Mouse (Mus musculus) forebrain, embryonic 11.5 days (tissue): ENCODE data around the gene Mtnr1b. TPM values are rescaled to one million over a fixed set of nuclear protein-coding genes. Genes with fewer than 3 reads are reported as not detected.

ENCODE experiments used
- ATAC-seq: fragments of 200-750 bp; cut with Nextera tagmentation; replicated peaks from 2 replicates; pipeline ENCODE4 v1.8.0; 2017; ENCODE audit warnings: moderate TSS enrichment; ENCODE audit not compliant: low FRiP score
- DNase-seq: peaks from one replicate; pipeline ENCODE4 v3.0.0-alpha.2; 2017; ENCODE audit warnings: low spot score
- H3K27ac ChIP-seq: fragments of 300-500 bp; sonication (generic); 2 replicates; pipeline ENCODE4 v1.5.1; 2014; ENCODE audit warnings: low read depth, low read length
- H3K27me3 ChIP-seq: fragments of 300-500 bp; sonication (generic); 2 replicates; pipeline ENCODE4 v1.6.1; 2014; ENCODE audit warnings: mild to moderate bottlenecking, low read length, mixed read lengths; ENCODE audit not compliant: control insufficient read depth, insufficient read depth
- H3K36me3 ChIP-seq: fragments of 300-500 bp; sonication (generic); 2 replicates; pipeline ENCODE4 v1.6.1; 2014; ENCODE audit warnings: mild to moderate bottlenecking, low read length, moderate library complexity, mixed read lengths; ENCODE audit not compliant: control insufficient read depth, insufficient read depth
- H3K4me1 ChIP-seq: fragments of 300-500 bp; sonication (generic); replicated peaks from 2 replicates; pipeline ENCODE4 v1.6.1; 2014; ENCODE audit warnings: low read length, mixed read lengths; ENCODE audit not compliant: control insufficient read depth, insufficient read depth
- H3K4me2 ChIP-seq: fragments of 300-500 bp; sonication (generic); 2 replicates; pipeline ENCODE4 v1.6.1; 2014; ENCODE audit warnings: low read depth, mild to moderate bottlenecking, low read length, moderate library complexity, mixed read lengths; ENCODE audit not compliant: severe bottlenecking
- H3K4me3 ChIP-seq: fragments of 300-500 bp; sonication (generic); 2 replicates; pipeline ENCODE4 v1.5.1; 2014; ENCODE audit warnings: low read depth, low read length
- H3K9ac ChIP-seq: fragments of 300-500 bp; sonication (generic); 2 replicates; pipeline ENCODE4 v1.6.1; 2014; ENCODE audit warnings: low read length
- H3K9me3 ChIP-seq: fragments of 300-500 bp; sonication (generic); 2 replicates; pipeline ENCODE4 v1.6.1; 2016; ENCODE audit warnings: low read length, mixed read lengths; ENCODE audit not compliant: control insufficient read depth
- WGBS: fragments of 180-500 bp; shearing (Covaris S2); extraction: QIAGEN DNeasy Blood & Tissue Kit; methylation state at CpG from one replicate; pipeline ENCODE4 v1.1.7; 2014; 5-methylcytosine and 5-hydroxymethylcytosine counted together
- polyA plus RNA-seq: library from polyadenylated mRNA; unstranded; fragments of >200 nt; fragmentation: Nextera tagmentation; extraction: Ambion mirVana; gene quantifications from 2 replicates; pipeline ENCODE4 v1.2.1, GENCODE M21; 2014

The Mtnr1b gene
- not detected in 2 replicates for polyA plus RNA-seq

DNA sequence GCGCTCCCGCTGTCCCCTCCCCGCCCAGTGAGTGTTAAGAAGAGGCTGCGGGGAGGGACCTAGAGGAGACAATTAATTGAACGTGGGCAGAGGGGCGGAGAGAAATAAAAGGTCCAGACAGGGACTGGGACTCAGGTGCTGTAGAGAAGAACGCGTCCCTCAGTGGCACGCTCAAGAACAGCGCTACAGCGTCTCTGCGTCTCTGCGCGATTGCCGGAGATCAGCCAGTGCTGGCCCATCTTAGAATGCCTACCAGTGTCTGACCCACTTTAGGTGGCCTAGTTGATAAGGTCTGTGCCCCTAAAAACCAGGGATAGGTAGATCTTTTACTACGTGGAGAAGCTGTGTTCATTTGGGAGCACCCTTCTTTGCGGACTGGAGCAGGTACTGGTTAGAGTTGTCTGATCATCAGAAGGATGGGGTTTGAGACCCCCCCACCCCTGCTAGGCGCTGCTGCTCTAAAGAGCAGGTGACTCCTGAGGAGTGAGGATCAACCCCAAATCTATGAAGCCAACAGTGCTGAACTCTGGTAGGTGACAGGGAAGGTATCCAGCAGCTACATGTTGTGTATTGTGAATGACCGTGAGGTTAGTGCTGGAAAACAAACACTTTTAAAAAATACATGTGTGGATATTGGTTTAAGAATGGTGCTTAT, at the start of gene Mtnr1b:
TSS of gene Mtnr1b (minus strand) at position 51 of the 655 bp plus-strand sequence.
- Histone ChIP-seq H3K27ac (no peak within 1 kb of the TSS), H3K36me3 (no peaks in the 10 kb centered on the region), H3K9ac (no peak within 1 kb of the TSS), H3K4me3 (no peak within 1 kb of the TSS), H3K4me2 (no peak within 1 kb of the TSS), H3K9me3 (no peaks in the 10 kb centered on the region), H3K27me3 (peaks cover 4% of the 10 kb centered on the region), H3K4me1 (no peaks in the 10 kb centered on the region)
- DNase-seq (no peak), ATAC-seq (no peak)
- 56% methylated on average over 19 of the region's 19 CpGs for WGBS

- Histone ChIP-seq H3K36me3 (no peaks in the 10 kb centered on the region), H3K4me2 (no peak overlapping the region), H3K9ac (no peak overlapping the region), H3K9me3 (no peaks in the 10 kb centered on the region), H3K4me1 (no peaks in the 10 kb centered on the region), H3K27ac (no peak overlapping the region), H3K27me3 (no peaks in the 10 kb centered on the region), H3K4me3 (no peak overlapping the region)
- 88% methylated on average over 4 of the region's 4 CpGs for WGBS
- DNase-seq (no peak), ATAC-seq (no peak)
Observed at GRCm38 (mm10) chr9:15920271-15920670, 45.9 kb upstream of the Mtnr1b start.

DNA sequence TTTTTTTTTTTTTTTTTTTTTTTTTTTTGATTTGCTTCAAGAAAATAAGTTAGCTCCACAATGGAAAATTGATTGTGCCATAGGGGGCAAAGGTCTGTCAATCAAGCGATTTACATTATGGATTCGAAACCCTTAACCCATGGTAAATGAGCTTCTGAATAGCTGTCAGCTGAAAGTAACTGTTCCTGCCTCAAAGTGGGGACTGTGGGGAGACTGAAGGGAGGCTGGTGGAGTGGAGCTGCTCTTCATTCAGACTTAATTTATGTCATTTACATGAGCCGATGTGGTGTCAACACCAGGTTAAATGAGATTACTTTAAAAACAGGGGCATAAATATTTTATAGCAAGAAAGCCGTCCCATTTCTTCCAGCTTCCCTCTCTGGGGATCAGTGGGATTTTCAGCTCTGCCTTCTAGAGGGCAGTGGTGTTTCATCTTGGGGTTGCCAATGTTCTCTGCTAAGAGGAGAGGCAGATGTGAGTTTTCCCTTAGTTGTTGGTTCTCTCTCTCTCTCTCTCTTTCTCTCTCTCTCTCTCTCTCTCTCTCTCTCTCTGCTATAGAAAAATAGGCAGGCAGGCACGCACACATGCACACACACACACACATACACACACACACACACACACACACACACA, 45.1 kb upstream of the Mtnr1b start:
- 80% methylated on average over 5 of the region's 5 CpGs for WGBS

GRCm38 (mm10) chr9:15916600-15916999, 42.2 kb upstream of the Mtnr1b start:
- H3K9me3 ChIP-seq = no peaks in the 10 kb centered on the region
- H3K4me3 ChIP-seq = no peak overlapping the region
- no peak overlapping the region for H3K4me2 ChIP-seq
- no peaks in the 10 kb centered on the region; the same call in 1 of the 2 replicates for H3K36me3 ChIP-seq
- no peak for ATAC-seq
- H3K9ac ChIP-seq = no peak overlapping the region
- H3K4me1 ChIP-seq = no peaks in the 10 kb centered on the region
- no peak for DNase-seq
- H3K27ac ChIP-seq = no peak overlapping the region
- H3K27me3 ChIP-seq = no peaks in the 10 kb centered on the region

More for the DNA sequence above, 45.1 kb upstream of the Mtnr1b start:
- H3K9ac ChIP-seq = no peak overlapping the region
- no peak overlapping the region for H3K4me3 ChIP-seq
- ATAC-seq (no peak; the same call in 1 of the 2 replicates), DNase-seq (no peak)
- no peaks in the 10 kb centered on the region; the same call in 1 of the 2 replicates for H3K36me3 ChIP-seq
- H3K27me3 ChIP-seq = no peaks in the 10 kb centered on the region
- no peaks in the 10 kb centered on the region for H3K4me1 ChIP-seq
- H3K9me3 ChIP-seq = no peaks in the 10 kb centered on the region
- no peak overlapping the region for H3K4me2 ChIP-seq
- H3K27ac ChIP-seq = no peak overlapping the region

DNA sequence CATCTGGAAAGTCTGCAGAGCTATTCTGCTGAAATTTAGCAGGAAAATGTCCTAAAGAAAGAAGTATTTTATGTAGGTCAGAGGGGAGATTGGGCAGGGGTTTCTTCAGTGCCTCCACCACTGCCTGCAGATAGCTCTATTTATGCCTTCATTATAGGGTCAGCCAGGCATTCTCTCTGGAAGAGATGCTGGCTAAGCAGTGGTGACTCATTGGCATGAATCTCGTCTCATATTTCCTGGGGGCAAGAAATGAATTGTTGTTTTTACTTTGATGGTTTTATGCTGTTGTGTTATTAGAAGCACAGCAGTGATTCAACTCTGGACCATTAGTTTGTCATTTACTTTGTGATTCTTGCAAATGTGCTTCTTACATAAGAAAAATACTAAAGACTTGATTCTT, 38.4 kb upstream of the Mtnr1b start:
- WGBS = 52% methylated on average over 1 of the region's 1 CpGs
- DNase-seq = no peak
- Histone ChIP-seq H3K27ac (no peak overlapping the region), H3K36me3 (no peaks in the 10 kb centered on the region; the same call in 1 of the 2 replicates), H3K9ac (no peak overlapping the region), H3K4me3 (no peak overlapping the region), H3K4me2 (no peak overlapping the region), H3K9me3 (no peaks in the 10 kb centered on the region), H3K4me1 (no peaks in the 10 kb centered on the region), H3K27me3 (no peaks in the 10 kb centered on the region)
- no peak for ATAC-seq

DNA sequence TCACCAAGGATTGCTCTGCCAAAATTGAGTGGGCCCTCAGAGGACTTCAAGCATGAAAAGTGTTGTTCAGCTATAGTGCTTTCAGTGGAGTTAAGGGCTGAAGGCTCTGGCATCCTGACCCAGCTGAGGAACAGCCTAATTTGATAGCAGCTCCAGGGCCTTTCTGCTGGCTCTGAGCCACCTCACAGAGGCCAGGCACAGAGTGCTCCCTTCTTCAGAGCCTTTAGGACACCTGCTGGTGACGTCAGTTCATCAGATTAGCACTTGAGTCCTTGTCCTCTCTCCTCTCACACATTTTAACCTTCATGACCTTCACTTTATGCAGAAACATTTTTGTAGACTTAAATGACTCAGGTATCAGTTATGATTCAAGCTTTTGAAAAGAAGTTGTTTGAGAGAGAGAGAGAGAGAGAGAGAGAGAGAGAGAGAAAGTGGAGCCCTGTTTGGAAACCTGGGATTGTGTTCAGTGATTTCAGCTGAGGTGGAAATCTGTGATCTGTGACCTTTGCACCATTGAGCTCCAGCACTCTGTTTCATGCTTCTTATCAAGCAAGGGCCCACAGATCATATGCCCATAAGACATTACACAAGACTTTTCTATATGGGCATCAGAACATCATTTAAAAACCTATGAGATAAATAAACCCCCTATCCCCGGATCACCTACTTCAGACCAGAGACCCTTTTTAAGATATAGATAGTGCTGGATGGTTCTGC, 35.2 kb upstream of the Mtnr1b start:
- no peaks in the 10 kb centered on the region for H3K36me3 ChIP-seq
- no peak overlapping the region for H3K9ac ChIP-seq
- ATAC-seq = no peak

GRCm38 (mm10) chr9:15903948-15904750, 29.8 kb upstream of the Mtnr1b start:
- H3K27ac ChIP-seq = no peak overlapping the region
- no peaks in the 10 kb centered on the region for H3K36me3 ChIP-seq
- H3K4me3 ChIP-seq = no peak overlapping the region
- no peak overlapping the region for H3K4me2 ChIP-seq
- WGBS = 55% methylated on average over 9 of the region's 9 CpGs
- no peaks in the 10 kb centered on the region for H3K27me3 ChIP-seq
- no peak for DNase-seq
- H3K9me3 ChIP-seq = no peaks in the 10 kb centered on the region
- no peak overlapping the region for H3K9ac ChIP-seq
- H3K4me1 ChIP-seq = no peaks in the 10 kb centered on the region
- no peak for ATAC-seq

More for the DNA sequence above, 35.2 kb upstream of the Mtnr1b start:
- Histone ChIP-seq H3K27ac (no peak overlapping the region), H3K4me1 (no peaks in the 10 kb centered on the region), H3K27me3 (no peaks in the 10 kb centered on the region), H3K9me3 (no peaks in the 10 kb centered on the region), H3K4me2 (no peak overlapping the region), H3K4me3 (no peak overlapping the region)
- 68% methylated on average over 2 of the region's 2 CpGs for WGBS
- DNase-seq = no peak

DNA sequence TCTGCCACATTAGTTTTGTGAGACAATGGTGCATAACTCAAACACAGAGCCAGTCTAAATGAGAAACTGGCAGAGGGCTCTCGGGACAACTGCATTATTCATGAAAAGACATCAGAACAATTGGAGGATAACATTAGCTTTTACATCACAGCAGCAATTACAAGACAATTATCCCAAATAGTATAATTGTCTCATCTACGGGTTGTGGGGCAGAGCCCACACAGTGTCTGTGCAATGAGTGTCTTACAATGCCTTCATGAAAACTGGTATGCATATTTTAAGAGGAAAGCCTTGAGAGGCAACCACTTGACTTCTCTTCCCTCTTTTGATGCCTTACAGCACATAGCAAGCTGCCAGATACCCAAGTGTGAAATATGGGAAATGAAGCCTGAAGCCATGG, 23.8 kb upstream of the Mtnr1b start:
- ATAC-seq = no peak
- Histone ChIP-seq H3K9me3 (no peaks in the 10 kb centered on the region), H3K27me3 (no peaks in the 10 kb centered on the region), H3K27ac (no peak overlapping the region), H3K4me2 (no peak overlapping the region), H3K36me3 (no peaks in the 10 kb centered on the region), H3K9ac (no peak overlapping the region), H3K4me3 (no peak overlapping the region), H3K4me1 (no peaks in the 10 kb centered on the region)
- 72% methylated on average over 2 of the region's 2 CpGs for WGBS
- DNase-seq = no peak
